Mouse (Mus musculus) gastrocnemius, postnatal 36 days (tissue): Measurements from ENCODE around the gene Gpr22. TPM values are rescaled to one million over a fixed set of nuclear protein-coding genes. Genes with fewer than 3 reads are reported as not detected.

Experiments used
- DNase-seq, 2 experiments: peaks; one replicate each; pipeline ENCODE4 v3.0.0; 2022
- intact Hi-C: fragments of 180-260 bp; cut with DNase I; formaldehyde crosslinking; loops from one replicate; pipeline ENCODE4 v1.15.1; 2025
- long read RNA-seq, 2 experiments: library from polyadenylated mRNA; stranded (forward); transcript quantifications; one replicate each; pipeline ENCODE4 v2.0.0; 2021
- total RNA-seq, 2 experiments: library from RNA; stranded (reverse); gene quantifications; 2 replicates each; pipeline ENCODE4 v1.2.3; 2021

Gpr22 gene
- not detected for total RNA-seq
- long read RNA-seq, experiment 1: 0 reads
- long read RNA-seq, experiment 2: 0 reads

DNA sequence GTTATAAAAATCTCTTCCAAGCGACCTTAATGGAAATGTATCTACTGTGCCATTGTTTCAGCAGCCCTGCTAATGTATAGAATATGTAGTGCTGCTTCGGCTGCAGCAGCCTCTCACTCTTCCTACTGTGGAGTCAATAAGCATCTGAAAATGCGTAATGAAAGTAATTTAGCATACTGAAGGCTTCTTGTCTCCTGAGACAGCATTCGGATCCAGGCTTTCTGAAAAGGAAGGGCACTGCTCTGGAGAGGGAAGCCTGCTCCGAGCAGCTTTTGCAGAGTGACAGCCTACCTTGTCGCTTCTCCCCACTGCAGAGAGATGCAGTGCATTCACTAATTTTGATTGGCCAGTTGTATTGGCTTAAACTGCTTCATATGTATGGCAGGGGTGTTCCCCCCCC lies at the start of gene Gpr22:
Gene Gpr22, minus strand, starts transcription at position 348 of the 400 bp plus-strand sequence.
- intact Hi-C loops: no loop called here
- DNase-seq: no peak

GRCm38 (mm10) chr12:31755885-31756755 lies 42.4 kb upstream of the Gpr22 start:
- no peak for DNase-seq
- intact Hi-C loops: no loop called here

DNA sequence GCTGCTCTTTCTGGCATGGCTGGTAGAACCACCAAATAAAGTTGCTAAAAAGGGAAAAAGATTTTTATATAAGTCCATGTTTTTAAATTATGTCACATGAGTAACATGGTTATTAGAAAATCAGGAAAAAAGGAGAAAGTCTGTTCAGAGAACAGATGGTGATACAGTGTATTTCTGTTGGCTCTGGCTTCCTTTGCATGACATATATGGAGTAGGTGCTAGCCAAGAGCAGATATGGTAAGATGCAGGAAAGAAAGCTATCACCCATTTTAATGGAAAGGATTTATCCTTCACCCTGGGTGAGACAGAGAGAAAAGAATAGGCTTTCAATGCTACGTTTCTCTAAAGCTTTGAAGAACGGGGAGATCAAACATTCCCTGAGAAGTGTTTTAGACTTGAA lies 40.7 kb upstream of the Gpr22 start:
- DNase-seq: no peak
- intact Hi-C loops: no loop called here

DNA sequence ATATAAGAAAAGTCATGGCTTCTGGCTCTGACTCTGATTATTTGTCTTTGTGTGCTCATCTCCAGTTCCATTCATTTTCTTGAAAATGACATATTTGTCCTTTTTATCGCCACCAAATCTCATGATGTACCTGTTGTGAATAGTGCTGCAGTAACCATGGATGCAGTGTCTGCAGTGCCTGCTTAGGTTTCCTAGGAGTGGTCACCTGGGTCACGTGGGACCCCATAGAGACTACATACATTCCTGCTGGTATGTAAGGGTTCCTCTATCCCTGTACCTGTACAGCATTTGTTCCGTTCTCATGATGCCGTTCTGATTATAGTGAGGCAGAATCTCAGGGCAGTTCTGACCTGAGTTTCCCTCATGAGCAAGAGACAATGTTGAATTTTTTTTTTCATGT lies 36.1 kb upstream of the Gpr22 start:
- intact Hi-C loops: no loop called here

DNA sequence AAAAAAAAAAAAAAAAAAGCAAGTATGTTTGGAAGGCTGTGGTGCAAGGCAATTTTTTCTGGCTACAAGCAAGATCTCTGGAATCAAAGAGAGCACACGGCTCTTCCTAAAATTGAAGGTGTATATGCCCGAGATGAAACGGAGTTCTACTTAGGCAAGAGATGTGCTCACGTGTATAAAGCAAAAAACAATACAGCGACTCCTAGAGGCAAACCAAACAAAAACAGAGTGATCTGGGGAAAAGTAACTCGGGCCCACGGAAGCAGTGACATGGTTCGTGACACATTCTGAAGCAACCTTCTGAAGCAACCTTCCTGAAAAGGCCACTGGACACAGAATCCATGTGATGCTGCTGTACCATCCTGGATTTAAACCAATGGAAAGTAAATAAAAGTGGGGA lies 33.6 kb upstream of the Gpr22 start:
- intact Hi-C loops: no loop called here
- no peak for DNase-seq

More for the DNA sequence above, 36.1 kb upstream of the Gpr22 start:
- DNase-seq: no peak

DNA sequence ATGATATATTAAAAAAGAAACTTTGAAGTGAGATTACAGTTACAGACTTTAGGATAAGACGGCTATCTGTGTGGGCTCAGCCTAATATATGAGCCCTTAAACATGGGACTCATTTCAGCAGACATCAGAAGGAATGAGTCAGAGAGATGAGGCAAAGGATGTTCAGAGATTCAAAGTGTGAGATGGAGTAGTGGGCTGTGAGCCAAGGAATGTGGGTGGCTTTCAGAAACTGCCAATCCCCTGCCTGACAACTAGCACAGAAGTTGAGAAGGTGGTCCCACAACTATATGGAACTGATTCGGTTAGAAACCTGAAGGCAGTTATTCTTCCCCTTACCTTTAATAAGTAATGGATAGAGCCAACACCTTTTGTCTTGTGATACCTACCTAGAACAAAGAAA lies 20.9 kb upstream of the Gpr22 start:
- intact Hi-C loops: no loop called here
- no peak for DNase-seq

- intact Hi-C loops: no loop called here
Measured at GRCm38 (mm10) chr12:31730126-31730525, 16.4 kb upstream of the Gpr22 start.

GRCm38 (mm10) chr12:31726707-31727106 lies 13.0 kb upstream of the Gpr22 start:
- intact Hi-C loops: no loop called here
- DNase-seq: no peak

More at GRCm38 (mm10) chr12:31730126-31730525, 16.4 kb upstream of the Gpr22 start:
- no peak for DNase-seq

DNA sequence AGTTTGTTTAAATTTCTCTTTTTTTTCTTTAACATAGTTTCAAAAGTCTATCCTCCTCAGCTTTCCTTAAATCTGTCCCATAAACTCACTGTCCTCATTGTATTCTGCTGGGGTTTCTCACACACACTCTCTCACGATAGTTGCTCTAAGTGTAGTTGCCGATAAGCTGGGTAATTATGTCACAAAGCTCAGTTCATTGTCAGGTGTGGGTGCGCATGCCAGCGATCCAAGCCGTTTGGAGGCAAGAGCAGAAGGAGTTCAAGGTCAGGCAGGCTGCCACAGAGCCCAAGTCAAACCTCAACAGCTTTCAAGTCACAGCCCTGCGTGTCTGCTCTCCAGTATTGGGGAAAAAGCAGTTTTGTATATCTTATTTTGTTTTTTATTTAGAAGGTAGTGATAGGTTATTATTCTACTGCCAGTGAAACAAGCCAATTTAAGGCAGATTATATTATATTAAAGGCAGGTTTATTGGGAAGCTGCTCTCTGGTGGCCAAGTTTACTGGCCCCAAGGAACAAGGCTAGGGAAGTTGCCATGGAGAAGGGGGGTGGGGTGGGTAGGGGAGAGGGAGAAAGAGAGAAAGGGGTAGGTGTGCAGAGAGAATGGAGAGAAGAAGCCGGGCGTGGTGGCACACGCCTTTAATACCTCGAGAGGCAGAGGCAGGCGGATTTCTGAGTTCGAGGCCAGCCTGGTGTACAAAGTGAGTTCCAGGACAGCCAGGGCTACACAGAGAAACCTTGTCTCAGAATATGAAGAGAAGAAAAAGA lies 11.9 kb upstream of the Gpr22 start:
- no peak for DNase-seq
- intact Hi-C loops: no loop called here

- intact Hi-C loops: no loop called here
- DNase-seq: no peak
Measured at GRCm38 (mm10) chr12:31724576-31724975, 10.8 kb upstream of the Gpr22 start.

- intact Hi-C loops: loop anchor here (2.0 kb wide), 1 partner anchor 211 kb away; no protein-coding TSS in a partner anchor
- DNase-seq: no peak
Measured at GRCm38 (mm10) chr12:31719586-31720275, 6.0 kb upstream of the Gpr22 start.

DNA sequence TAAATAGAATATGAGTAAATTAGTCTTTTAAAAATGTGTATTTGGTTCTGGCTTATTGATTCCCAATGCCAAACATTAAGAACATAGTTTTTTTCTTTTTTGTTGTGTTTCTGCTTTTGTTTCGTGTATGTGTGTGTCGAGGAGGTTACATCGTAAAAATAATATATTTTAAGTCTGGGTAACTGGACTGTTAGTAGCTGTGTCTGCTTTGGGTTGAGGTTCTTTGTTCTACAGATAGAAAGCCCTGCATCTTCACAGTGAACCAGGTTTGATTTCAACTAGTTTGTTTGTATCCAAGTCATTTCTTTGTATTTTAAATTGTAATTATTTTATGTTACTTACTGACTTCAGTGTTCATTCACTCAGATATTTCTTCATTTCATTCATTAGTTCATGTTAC lies 323 bp upstream of the Gpr22 start:
- DNase-seq: no peak
- intact Hi-C loops: no loop called here

DNA sequence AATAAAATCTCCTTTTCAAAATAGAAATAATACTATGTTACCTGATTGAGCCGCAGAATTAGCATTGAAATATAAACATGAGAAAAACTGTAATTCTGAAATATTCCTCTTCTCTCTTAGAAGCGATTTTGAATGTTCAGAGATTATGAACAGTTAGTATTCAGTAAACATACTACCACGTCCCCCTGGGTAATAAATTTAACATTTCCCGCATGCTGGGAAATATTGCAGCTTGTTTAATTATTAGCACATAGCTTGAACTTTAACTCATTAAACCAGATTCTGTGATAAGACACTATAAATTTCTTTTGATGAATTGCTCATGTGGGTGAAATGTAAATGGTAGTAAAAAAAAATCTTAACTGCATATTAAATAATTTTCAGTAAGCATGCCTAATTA lies 1.0 kb downstream of the Gpr22 start:
- intact Hi-C loops: no loop called here

GRCm38 (mm10) chr12:31712233-31712632 lies 1.5 kb downstream of the Gpr22 start:
- intact Hi-C loops: no loop called here
- no peak for DNase-seq

More for the DNA sequence above, 1.0 kb downstream of the Gpr22 start:
- no peak for DNase-seq

GRCm38 (mm10) chr12:31709665-31710064 lies 4.1 kb downstream of the Gpr22 start:
- DNase-seq: no peak
- intact Hi-C loops: loop anchor here (10.0 kb wide), 1 partner anchor 335 kb away; no protein-coding TSS in a partner anchor

- no peak for DNase-seq
- intact Hi-C loops: loop anchor here (10.0 kb wide), 1 partner anchor 333 kb away; no protein-coding TSS in a partner anchor
Measured at GRCm38 (mm10) chr12:31707531-31707930, 6.2 kb downstream of the Gpr22 start.

GRCm38 (mm10) chr12:31706168-31706567 lies 7.6 kb downstream of the Gpr22 start:
- intact Hi-C loops: loop anchor here (10.0 kb wide), 1 partner anchor 331 kb away; no protein-coding TSS in a partner anchor

DNA sequence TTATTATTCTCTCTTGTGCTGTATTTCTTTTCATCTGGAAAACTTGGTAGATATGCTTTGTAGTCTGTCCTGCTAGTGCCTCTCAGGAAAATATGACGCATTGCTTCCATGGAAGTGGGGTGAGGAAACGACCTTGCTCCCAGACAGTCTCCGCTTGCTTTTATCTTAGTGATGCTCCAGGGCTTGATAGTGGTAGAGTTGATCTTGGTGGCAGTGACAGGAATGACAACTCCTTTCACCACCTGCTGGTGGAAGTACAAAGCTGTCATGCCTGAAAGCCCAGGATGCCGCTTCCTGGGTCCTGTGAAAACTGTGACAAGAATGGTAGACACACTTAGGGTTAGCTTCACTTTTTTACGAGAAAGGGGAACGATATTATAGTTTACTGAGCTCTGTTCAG lies 9.8 kb downstream of the Gpr22 start:
- DNase-seq: no peak
- intact Hi-C loops: loop anchor here (10.0 kb wide), 1 partner anchor 329 kb away; no protein-coding TSS in a partner anchor

More at GRCm38 (mm10) chr12:31706168-31706567, 7.6 kb downstream of the Gpr22 start:
- no peak for DNase-seq

DNA sequence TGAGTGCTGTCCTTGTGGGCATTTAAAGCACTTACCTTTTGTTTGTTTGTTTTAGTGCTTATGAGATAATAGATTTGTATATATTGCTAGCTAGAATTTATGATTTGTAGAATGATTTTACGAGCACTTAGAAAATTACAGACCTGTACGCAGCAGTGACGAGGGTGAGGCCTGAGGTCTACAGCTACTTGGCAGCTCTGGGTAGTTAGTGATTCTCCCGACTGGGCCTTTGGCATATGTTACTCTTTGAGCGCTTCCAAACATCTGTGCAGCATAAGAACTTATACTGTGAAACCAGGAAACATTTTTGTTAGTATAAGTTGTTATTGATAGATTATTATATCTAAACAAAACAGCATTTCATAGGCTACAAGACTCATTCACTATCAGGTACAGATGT lies 12.3 kb downstream of the Gpr22 start:
- DNase-seq: no peak
- intact Hi-C loops: loop anchor here (10.0 kb wide), 1 partner anchor 327 kb away; no protein-coding TSS in a partner anchor

DNA sequence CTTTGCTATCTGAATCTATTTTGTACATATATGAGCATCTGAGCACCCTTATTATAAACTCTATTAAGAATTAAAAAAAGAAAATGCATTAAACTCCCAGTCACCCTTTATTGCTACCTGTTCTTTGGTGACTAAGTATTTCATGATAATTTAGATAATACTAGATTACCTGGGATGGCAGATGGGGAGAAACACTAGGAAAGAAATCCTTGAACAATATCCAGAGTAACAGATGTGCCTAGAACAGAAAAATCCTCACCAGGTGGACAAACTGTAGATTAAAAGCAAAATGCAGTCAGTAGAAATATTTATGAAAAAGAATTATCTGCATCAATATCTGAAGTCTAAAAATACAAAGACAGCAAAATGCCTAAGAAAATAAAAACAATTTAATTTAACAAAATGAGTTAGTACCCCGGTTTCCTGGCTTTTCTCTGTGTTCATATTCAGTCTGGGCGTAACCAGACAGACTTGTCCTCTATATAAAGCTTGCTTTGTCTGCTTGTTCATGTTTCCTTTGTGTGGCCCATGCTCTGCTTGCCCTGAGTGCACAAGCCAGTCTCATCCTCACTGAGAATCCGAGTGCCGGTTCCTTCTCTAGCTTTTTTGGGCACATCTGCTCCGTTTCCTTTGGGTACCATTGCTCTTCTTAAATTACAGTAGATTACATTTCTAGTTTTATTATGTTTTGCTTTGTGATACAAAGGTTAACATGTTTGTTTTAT lies 13.0 kb downstream of the Gpr22 start:
- DNase-seq: no peak
- intact Hi-C loops: loop anchor here (10.0 kb wide), 1 partner anchor 326 kb away; no protein-coding TSS in a partner anchor
